Mouse (Mus musculus): ENCODE measurements at regions not wholly inside any gene's neighbourhood (a gene's known extent, or its start where the extent isn't known, plus 50 kb on each side); places are given as distances from the start of the nearest gene placed in this dataset.

- no peak for DNase-seq (ENCODE audit: low spot score)
Measured at GRCm38 (mm10) chr14:76673671-76674331, 117.1 kb upstream of the Serp2 start.

- DNase-seq (ENCODE audit: low spot score) = no peak
Measured at GRCm38 (mm10) chr14:76672899-76673298, 116.2 kb upstream of the Serp2 start.

GRCm38 (mm10) chr14:76672442-76672841, 115.8 kb upstream of the Serp2 start:
- DNase-seq (ENCODE audit: low spot score) = no peak

- DNase-seq (ENCODE audit: low spot score) = no peak
Measured at GRCm38 (mm10) chr14:76671023-76671422, 114.3 kb upstream of the Serp2 start.

- DNase-seq (ENCODE audit: low spot score) = no peak
Measured at GRCm38 (mm10) chr14:76665754-76666371, 109.2 kb upstream of the Serp2 start.

- no peak for DNase-seq (ENCODE audit: low spot score)
Measured at GRCm38 (mm10) chr14:76664586-76665508, 108.2 kb upstream of the Serp2 start.

GRCm38 (mm10) chr14:76663816-76664215, 107.1 kb upstream of the Serp2 start:
- no peak for DNase-seq (ENCODE audit: low spot score)

- no peak for DNase-seq (ENCODE audit: low spot score)
Measured at GRCm38 (mm10) chr14:76662871-76663270, 106.2 kb upstream of the Serp2 start.

GRCm38 (mm10) chr14:76660906-76661305, 104.2 kb upstream of the Serp2 start:
- no peak for DNase-seq (ENCODE audit: low spot score)

- DNase-seq (ENCODE audit: low spot score) = no peak
Measured at GRCm38 (mm10) chr14:76658952-76659502, 102.3 kb upstream of the Serp2 start.

GRCm38 (mm10) chr14:76657784-76658610, 101.3 kb upstream of the Serp2 start:
- peak; percentile 69 for DNase-seq (ENCODE audit: low spot score)

GRCm38 (mm10) chr14:76657375-76657774, 100.7 kb upstream of the Serp2 start:
- peak; percentile 69 for DNase-seq (ENCODE audit: low spot score)

GRCm38 (mm10) chr14:76652356-76653126, 95.9 kb upstream of the Serp2 start:
- peak; percentile 43 for DNase-seq (ENCODE audit: low spot score)

- DNase-seq (ENCODE audit: low spot score) = no peak
Measured at GRCm38 (mm10) chr14:76651096-76651495, 94.4 kb upstream of the Serp2 start.

GRCm38 (mm10) chr14:76649927-76650326, 93.2 kb upstream of the Serp2 start:
- DNase-seq (ENCODE audit: low spot score) = no peak

- no peak for DNase-seq (ENCODE audit: low spot score)
Measured at GRCm38 (mm10) chr14:76644716-76645115, 88.0 kb upstream of the Serp2 start.

GRCm38 (mm10) chr14:76641752-76642529, 85.3 kb upstream of the Serp2 start:
- DNase-seq (ENCODE audit: low spot score) = no peak

- no peak for DNase-seq (ENCODE audit: low spot score)
Measured at GRCm38 (mm10) chr14:76633170-76633569, 76.5 kb upstream of the Serp2 start.

- no peak for DNase-seq (ENCODE audit: low spot score)
Measured at GRCm38 (mm10) chr14:76632763-76633162, 76.1 kb upstream of the Serp2 start.

- DNase-seq (ENCODE audit: low spot score) = no peak
Measured at GRCm38 (mm10) chr14:76631740-76632139, 75.1 kb upstream of the Serp2 start.
